Mouse (Mus musculus) megakaryocyte, adult 5-6 weeks (primary cell): ENCODE measurements around the gene Lgr6. TPM values are rescaled to one million over a fixed set of nuclear protein-coding genes. Genes with fewer than 3 reads are reported as not detected.

Source experiments
- ATAC-seq: 2 replicates; pipeline ENCODE4 v1.8.0; 2016; ENCODE audit warnings: mild to moderate bottlenecking, inconsistent platforms; ENCODE audit not compliant: poor library complexity, severe bottlenecking
- total RNA-seq, 2 experiments: library from RNA; stranded (forward) in 1 of 2; stranded (reverse) in 1 of 2; fragments of 153-499, 151-499 nt in 1 of 2; fragments of 221-1000, 200-1000 nt in 1 of 2; gene quantifications; 2 replicates each; pipeline versions ENCODE4 v1.2.3 to v1.2.4; 2015 to 2017

Gene Lgr6
- total RNA-seq, 2 experiments from 2014 or later = not detected

GRCm38 (mm10) chr1:135019087-135019774, 85.8 kb downstream of the Lgr6 start:
- ATAC-seq = no peak

GRCm38 (mm10) chr1:135017656-135018015, 87.4 kb downstream of the Lgr6 start:
- no peak for ATAC-seq

GRCm38 (mm10) chr1:135016907-135017655, 88.0 kb downstream of the Lgr6 start:
- no peak for ATAC-seq

GRCm38 (mm10) chr1:135014921-135015445, 90.1 kb downstream of the Lgr6 start:
- no peak for ATAC-seq

- ATAC-seq = no peak
These were observed 92.6 kb downstream of the Lgr6 start for GRCm38 (mm10) chr1:135012472-135012871.

GRCm38 (mm10) chr1:135011912-135012311, 93.2 kb downstream of the Lgr6 start:
- no peak for ATAC-seq

- ATAC-seq = no peak
These were observed 95.2 kb downstream of the Lgr6 start for GRCm38 (mm10) chr1:135009833-135010232.

GRCm38 (mm10) chr1:135005696-135006095, 99.4 kb downstream of the Lgr6 start:
- no peak for ATAC-seq

GRCm38 (mm10) chr1:135003346-135003745, 101.7 kb downstream of the Lgr6 start:
- no peak for ATAC-seq

- ATAC-seq = peak; percentile 84
These were observed 104.5 kb downstream of the Lgr6 start for GRCm38 (mm10) chr1:135000527-135000926.

GRCm38 (mm10) chr1:134998231-134998630, 106.8 kb downstream of the Lgr6 start:
- ATAC-seq = no peak

GRCm38 (mm10) chr1:134997568-134997967, 107.5 kb downstream of the Lgr6 start:
- ATAC-seq = no peak

GRCm38 (mm10) chr1:134996471-134996870, 108.6 kb downstream of the Lgr6 start:
- no peak for ATAC-seq

GRCm38 (mm10) chr1:134995954-134996353, 109.1 kb downstream of the Lgr6 start:
- peak; percentile 40; the same call in 1 of the 2 replicates for ATAC-seq

GRCm38 (mm10) chr1:134995437-134995836, 109.6 kb downstream of the Lgr6 start:
- no peak for ATAC-seq

GRCm38 (mm10) chr1:134994739-134995138, 110.3 kb downstream of the Lgr6 start:
- no peak for ATAC-seq

- ATAC-seq = no peak
These were observed 112.9 kb downstream of the Lgr6 start for GRCm38 (mm10) chr1:134992046-134992645.

GRCm38 (mm10) chr1:134989372-134989771, 115.7 kb downstream of the Lgr6 start:
- peak; percentile 71; the same call in 1 of the 2 replicates for ATAC-seq

GRCm38 (mm10) chr1:134987962-134988341, 117.1 kb downstream of the Lgr6 start:
- ATAC-seq = no peak

GRCm38 (mm10) chr1:134987173-134987961, 117.7 kb downstream of the Lgr6 start:
- ATAC-seq = peak; percentile 62

- ATAC-seq = no peak
These were observed 132.2 kb downstream of the Lgr6 start for GRCm38 (mm10) chr1:134972920-134973319.
